Mouse (Mus musculus) E14TG2a.4 (cell line): ENCODE results near the gene Adh4.

ENCODE experiments used
- CTCF ChIP-seq: conservative IDR thresholded peaks from 2 replicates; pipeline ENCODE4 v1.5.1; 2014; ENCODE audit warnings: low read length
- POU5F1 ChIP-seq: IDR thresholded peaks from 2 replicates; pipeline ENCODE4 v1.6.1; 2014; ENCODE audit warnings: low read length, borderline replicate concordance

DNA sequence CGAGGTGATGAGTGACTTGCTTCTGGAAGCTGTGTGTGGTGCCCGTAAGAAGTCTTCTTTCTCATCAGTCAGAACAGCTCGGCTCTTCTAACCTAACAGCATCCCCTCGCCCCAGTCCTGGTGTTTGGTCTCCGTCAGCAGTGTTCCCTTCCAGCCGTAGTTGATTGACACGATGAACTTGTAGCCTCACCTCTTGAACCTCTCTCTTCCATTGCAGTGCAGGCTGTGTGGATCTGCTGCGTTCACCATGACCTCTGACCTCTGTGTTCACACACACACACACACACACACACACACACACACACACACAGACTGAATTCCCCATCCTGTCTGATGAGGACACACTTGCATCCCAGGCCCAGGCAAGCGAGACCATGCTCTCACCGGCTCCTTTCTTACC, 36.9 kb downstream of the Adh4 start:
- TF ChIP-seq CTCF (no peak), POU5F1 (no peak)
